Mouse (Mus musculus) left cerebral cortex, adult 18-20 months (tissue): ENCODE measurements around the gene Gcsam. TPM values are rescaled to one million over a fixed set of nuclear protein-coding genes. Genes with fewer than 3 reads are reported as not detected.

Source experiments
- DNase-seq, 2 experiments: peaks; one replicate each; pipeline ENCODE4 v3.0.0; 2021 to 2022; ENCODE audit warnings: low spot score in 2 of 2, mixed read lengths in 1 of 2
- long read RNA-seq, 2 experiments: library from polyadenylated mRNA; stranded (forward); transcript quantifications; one replicate each; pipeline ENCODE4 v2.0.0; 2021
- total RNA-seq, 2 experiments: library from RNA; stranded (reverse); gene quantifications; 2 replicates each; pipeline ENCODE4 v1.2.3; 2021

Gcsam gene
- not detected for total RNA-seq
- long read RNA-seq, experiment 1: 0 reads
- long read RNA-seq, experiment 2: 0 reads

DNA sequence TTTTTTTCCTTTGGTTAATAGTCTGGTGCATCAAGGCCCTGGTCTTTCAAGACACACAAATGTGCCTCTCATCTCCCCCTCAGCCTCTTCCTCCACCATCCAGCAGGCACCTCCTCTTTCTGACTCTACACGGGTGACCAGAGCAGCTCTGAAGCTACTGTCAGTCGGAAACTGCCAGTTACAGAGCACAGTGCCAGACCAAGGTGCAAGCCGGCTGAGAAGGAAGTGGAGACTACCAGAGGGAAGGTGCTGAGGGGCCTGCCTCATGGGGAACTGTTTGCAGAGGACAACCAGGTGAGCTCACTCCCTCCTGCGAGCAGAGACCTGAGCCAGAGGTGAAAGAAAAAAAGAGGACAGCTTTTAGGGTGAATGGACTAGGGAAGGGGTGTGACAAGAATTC is at the start of gene Gcsam:
Gene Gcsam, plus strand, starts transcription at position 114 of the 400 bp plus-strand sequence.
- DNase-seq: no peak

DNA sequence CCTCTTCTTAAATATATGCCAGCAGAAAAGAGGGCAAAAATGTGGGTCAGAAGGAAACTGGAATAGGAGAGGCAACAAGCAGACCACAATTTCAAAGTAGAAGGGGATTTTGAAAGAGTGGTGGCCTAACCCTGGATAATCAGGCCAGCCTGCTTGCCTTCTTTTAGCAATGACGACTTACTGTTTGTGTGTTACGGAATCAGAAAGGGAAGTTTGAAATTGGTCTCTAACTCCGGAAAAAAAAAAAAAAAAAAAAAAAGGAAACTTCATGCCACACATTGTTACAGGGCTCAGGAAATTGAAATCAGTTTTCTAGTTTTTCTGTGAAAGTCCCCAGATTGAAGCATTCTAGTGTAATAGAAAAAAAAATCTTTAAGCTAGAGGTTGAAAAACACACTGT is 48.4 kb upstream of the Gcsam start:
- no peak for DNase-seq

DNA sequence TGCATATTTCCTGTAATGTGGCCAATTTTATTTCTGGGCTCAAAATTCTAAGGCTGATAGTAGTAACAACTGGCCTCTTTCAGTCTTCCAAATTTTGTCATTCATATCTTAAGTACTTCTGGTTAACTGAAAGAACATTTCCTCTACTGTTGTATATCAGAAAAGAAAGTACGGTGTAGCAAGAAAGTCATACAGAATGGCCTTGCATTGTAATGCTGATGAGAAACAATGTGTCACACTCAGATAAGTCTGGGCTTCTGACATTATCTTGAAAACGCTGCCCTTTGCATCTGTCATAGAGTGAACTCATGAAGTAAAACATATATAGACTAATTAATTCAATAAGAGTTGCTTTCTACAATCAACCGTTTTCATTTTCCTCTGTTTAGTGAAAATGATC is 37.9 kb upstream of the Gcsam start:
- no peak for DNase-seq

DNA sequence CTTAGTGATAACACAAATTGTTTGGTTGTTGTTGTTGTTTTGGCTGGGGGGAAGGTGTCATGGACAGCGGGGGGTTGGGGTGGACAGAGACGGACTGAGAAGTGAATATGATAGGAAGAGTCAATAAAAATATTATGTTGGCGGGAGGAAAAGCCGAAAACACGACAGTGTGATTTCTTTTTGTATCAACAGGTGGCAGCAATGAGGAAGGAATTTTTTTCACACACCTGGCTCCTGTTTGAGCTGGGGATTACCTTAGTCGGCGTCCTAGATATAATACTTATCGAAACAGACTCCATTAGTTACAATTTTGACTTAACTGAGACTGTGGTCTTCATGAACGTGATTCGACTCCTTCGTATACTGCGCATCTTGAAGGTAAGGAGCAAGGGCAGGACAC is 30.3 kb upstream of the Gcsam start:
- no peak for DNase-seq

DNA sequence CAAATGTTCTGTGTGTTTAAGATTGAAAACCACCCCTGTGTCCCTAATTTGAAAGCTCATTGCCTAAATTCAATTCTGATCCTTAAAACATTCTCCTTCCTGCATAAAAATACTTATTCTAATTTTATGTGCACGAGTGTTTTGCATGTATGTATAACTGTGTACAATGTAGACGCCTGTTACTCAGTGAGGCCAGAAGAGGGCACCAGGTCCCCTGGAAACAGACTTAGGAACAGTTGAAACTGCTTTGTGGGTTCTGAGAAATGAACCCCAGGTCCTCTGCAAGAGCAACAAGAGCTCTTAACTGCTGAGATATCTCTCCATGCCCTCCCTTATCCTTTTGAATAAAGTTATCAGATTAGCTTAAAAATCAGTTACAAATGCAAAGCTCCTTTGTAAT is 27.7 kb upstream of the Gcsam start:
- peak in 1 of 2 experiments; percentile 21 for DNase-seq

DNA sequence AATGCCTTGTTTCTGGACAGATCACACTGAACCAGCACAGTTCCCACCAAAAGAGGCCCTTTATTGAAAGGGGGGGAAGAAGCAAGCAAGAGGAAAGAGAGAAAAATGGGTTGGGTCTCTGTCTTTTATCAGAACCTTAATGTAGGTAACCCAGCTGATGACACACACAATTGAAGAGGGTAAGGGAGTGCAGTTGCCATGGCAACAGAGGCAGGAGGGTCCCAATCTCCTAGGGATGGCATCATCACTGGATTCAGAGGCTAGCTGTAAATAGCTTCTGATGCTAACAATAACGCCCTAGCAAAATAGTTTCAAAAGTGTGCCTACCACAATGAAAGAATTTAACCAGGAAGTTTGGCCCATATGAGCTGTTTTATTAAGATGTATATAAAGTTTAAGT is 16.5 kb upstream of the Gcsam start:
- no peak for DNase-seq

DNA sequence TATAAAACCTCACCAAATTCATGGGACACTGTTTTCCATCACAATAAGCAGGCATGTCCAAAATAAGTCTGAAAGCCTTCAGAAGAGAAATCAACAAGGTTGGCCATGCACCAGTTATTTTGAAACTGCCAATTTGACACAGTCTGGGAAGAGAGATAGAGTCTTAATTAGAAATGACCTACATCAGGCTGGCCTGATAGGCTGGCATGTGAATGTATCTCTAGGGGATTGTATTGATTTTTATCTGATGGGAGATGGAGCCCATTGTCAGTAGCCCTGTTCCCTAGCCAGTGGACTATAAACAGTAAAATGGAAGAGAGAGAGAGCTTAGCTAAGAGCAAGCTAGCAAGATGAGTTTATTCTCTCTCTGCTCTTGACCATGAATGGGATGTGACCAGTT is 14.7 kb upstream of the Gcsam start:
- no peak for DNase-seq

DNA sequence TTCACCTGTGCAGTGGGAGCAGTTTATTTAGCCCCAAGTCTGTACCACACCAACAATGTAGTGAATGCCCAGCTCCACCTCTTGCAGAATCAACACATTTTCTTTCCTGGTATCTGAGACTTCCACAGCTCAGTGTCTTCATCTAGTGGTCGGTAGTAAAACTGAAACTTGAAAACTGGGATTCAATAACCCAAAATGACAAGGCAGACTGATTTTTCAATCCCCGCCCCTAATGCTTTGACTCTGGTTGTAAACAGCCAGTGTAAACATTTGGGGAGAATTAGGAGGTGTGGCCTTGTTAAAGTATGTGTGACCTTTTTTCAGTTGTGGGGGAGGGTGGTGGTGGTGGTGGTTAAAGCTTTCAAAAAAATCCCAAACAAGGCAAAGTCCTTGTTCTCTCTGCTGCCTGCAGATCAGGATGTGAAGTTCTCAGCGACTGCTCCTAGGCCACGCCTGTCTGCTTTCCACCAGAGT is 1.7 kb upstream of the Gcsam start:
- peak in 1 of 2 experiments; percentile 12 for DNase-seq

DNA sequence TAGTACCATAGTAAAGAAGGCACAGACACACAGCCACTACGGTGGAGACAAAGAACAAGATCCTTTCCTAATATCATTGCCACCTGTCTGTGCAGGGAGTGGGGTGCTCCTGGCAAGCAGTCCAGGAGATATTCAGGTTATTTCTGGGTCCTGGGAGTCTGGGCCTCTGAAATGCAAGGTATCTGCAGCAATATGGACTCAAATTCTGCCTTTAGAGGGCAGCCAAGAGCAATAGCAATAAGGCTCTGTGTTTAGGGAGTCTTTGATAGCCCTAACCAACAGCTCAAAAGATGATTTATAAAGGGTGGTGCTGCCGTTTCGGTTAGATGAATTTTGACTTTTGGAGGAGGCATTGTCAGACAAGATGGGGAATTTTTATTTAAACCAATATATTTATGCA is 880 bp upstream of the Gcsam start:
- peak; percentile 16 to 33 for DNase-seq

DNA sequence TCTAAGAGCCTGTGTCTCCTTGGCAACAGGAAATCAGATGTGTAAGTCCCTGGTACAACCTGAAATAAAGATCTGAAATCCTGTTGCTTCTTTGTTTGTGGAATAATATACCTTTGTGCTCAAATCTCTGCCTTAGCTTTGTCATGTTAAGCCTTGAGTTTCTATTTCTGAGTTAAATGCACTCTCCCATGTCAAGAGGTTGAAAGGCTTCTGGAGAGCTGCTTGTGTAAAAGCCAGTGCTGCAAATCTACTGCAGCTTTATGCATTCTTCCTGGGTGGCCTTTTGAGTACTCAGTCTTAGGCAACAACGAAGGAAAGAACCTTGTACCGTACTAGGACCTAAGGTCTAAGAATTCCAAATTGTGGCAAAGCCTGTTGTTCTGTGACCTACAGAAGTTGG is 3.1 kb downstream of the Gcsam start:
- DNase-seq: no peak

DNA sequence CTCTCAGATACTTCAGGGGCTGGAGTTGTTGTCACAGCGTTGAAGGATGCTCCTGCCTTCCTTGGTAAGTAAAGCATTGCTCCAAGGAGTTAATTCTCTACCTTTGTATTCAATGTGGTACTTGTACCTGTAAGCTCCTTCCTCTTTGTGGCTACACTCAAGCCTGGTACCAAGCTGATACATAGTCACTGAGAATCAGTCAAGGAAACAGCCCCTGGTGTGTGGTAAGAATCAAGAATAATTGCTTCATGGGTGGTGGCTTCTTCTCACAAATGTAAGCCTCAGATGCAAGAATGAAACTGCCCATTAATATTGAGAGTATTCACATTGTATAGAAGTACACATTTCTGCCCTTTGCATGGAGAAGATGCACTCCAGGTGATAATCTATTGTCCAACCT is 5.8 kb downstream of the Gcsam start:
- DNase-seq: no peak

DNA sequence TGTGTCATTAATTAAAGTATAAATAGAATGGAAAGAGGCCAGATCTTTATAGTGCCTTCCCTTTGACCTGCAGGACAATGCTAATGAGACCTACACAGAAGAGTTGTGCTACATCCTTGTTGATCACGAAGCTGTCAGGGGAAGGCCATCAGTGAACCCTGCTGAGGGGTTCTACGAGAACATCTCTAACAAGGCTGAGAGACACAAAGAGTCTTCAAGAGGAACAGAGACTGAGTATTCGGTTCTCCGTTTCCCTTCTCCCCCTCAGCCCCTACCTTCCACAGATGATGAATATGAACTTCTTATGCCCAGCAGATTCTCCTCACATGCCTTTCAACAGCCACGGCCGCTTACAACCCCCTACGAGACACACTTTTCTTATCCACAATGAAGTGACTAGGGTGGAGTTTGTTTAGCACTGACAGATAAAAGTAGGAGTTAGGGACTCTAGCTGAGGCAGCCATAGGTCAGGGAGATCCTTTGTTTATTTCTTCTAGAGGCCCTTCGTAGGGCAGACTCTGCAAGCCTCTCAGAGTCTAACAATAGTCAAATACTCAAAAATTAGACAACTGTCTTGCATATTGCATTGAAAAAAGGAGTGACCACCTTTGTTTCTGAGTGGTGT is 9.7 kb downstream of the Gcsam start:
- no peak for DNase-seq

DNA sequence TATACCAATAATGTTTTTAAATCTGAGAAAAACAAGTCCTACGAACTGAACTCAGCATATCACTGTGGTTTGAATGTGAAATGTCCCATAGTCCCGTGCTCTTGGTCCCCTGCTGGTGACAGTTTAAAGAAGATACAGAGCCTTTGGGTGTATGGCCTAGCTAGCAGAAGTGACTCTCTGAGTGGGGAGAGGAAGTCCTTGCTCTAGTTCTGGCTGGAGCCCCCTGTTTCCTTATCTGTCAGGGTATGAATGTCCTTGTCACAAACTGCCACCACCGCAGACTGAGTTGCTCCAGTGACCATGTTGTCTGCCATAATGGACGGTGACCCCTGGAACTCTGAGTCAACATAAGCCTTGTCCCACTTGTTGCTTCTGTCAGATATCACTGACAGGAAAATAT is 13.1 kb downstream of the Gcsam start:
- no peak for DNase-seq

DNA sequence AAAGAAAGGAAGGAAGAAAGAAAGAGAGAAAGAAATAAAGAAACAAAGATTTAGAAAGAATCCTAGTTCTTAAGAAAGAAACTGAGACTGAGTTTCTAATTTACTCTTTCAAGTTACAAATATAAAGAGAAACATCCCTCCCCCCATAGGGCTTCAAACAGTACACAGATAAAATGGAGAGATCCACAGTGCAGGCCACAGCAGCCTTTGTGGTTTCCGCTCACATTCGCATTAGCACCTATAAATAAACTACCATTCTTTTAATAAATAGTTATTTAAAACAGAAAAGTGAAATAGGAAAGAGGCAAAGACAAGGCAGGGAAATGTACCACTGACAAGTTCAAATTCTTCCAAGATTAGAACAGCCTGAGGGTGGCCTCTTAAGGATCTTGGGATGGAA is 14.6 kb downstream of the Gcsam start:
- no peak for DNase-seq

DNA sequence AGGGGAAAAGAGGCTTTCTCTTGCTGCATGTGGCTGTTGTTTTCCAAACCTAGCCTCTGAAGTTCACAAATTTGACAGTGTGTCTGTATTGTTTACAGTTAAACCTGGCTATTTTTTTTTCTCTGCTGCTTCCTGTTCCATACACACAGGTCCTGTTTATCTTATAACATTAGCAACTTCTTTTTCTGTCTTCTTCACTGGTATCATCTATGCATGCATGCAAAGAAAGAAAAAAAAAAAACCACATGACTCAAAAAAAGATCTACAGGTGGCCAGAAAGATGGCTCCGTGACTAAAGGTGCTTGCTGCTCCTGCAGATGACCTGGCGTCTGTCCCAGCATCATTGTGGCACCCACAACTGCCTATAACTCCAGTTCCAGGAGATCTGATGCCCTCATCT is 15.2 kb downstream of the Gcsam start:
- no peak for DNase-seq

DNA sequence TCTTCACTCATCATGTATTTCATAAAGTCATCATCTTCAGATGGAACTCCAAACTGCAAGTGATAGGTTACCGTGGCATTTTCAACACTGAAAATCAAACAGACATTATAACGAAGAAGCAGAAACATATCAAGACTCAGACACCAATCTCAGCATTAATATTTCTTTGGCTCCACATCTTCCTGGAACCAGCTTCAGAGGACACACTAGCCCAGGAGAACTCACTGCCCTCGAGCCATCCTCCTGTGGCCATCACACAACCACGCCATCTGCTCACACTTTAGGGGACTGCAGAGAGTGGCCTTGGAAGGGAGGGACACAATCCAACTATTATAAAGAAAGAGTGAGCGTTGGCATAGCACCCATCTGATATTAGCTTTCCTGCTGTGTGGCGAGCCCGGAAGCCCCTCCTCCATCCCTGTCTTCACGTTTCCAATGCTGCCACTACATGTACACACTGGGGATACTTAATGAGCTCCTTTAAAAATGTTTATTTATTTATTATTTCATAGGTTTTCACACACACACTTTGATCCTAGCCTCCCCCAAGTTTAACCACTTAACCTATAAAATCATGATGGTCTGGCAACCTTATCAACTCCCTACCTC is 19.4 kb downstream of the Gcsam start:
- DNase-seq: no peak

DNA sequence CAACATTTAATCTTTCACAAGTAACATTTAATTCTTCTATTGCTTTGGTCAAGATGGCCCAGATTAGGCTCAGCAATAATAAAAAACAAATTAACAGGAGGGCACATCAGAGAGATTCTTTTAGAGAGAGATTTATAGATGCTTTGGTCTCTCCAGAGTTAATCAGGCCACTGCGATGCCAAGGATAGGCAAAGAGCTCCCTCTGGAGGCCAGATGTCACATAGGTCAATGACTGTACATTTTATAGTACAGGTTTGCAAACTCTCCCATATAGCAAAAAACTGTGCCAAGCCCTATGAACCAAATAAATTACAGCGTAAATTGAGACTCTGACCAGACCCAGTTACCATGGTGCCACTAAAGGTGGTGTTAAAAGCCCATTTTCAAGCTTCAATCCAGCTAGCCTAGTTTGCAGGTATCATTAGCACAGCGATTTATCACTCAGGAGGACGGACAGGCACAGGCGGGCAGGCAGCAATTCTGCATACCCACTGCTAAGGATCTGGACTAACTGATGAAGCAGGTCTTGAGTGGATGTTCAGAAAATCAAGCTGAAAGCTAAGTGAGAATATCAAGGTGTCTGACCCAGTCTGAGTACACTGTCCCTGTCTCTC is 20.3 kb downstream of the Gcsam start:
- DNase-seq: peak; percentile 62 to 73

DNA sequence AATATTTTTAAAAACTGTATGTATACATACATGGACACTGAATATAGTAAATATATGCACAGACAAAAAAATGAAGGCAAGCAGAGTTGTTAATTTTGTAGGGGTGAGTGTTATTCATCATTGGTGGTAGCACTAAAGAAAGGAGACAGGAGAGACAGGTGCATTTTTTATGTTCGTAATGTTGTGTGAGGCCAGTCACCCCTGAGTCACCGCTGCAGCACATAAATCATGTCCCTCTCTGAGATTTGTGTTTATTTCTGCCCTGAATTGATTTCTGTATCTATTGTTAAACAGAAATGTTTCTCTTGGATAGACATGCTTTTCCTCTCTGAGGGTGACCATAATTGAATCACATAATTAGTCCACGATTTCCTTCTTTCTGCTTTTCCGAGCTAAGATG is 22.2 kb downstream of the Gcsam start:
- no peak for DNase-seq

DNA sequence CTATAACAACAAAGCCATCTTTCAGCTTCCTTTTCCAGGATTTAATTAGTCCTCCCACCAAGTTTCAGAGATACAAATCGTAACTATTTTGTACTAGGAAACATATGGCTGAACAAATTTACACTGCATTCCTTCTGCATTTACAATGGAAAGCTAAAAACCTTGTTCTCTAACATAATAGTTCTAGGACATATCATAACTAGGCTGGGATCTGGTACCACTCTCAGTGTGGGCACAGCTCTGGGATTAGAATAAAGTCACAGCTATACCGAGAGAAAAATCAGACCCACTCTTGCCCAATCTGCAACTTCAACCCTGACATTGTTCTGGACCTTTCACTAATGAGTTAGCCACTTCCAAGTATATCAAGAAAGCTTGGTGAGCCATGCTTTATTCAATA is 25.6 kb downstream of the Gcsam start:
- no peak for DNase-seq

DNA sequence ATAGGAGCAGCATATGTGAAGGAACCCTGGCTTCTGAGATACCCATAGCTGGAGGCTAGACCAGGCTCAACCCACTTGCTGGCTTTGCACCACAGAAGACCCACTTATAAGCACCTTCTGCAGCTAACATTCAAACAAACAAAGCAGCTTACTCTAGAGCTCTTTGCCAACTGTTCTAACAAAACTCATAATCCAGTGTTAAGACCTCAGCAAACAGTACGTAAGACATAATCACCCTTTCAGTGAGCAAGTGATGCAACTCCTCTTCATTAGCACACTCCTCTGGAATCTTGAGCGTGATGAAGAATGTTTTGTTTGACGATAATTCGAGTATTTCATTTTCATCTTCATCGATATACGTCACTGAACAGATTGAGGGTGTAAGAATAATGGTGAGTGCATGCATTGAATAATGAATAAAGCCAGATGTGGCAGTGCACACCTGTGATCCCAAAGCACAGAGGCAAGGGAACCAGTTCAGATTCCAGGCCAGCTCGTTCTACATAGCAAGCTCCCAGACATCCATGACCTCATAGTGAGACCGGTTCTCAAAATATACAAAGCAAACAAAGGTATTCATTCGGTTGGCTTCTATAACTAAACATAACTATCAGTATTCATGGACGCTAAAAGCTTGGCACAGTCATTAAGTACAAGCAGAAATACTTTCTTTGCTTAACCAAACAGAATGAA is 30.0 kb downstream of the Gcsam start:
- no peak for DNase-seq

DNA sequence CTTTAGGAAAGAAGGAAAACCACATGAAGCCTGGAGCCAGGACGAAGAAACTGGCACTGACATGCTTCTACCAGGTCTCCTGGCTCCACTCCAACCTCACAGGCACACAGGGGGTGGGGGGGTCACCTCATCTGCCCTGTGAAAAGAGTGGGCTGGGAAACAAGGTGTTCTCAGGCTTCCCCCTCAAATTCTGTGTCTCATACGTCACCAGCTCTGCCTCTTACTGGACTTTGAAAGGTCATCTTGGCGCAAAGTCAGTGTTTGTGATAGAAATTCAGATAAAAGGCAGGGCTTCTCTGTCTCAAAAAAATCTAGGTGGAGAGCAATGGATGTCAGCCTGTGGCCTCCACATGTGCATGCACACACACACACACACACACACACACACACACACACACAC is 31.1 kb downstream of the Gcsam start:
- DNase-seq: no peak

DNA sequence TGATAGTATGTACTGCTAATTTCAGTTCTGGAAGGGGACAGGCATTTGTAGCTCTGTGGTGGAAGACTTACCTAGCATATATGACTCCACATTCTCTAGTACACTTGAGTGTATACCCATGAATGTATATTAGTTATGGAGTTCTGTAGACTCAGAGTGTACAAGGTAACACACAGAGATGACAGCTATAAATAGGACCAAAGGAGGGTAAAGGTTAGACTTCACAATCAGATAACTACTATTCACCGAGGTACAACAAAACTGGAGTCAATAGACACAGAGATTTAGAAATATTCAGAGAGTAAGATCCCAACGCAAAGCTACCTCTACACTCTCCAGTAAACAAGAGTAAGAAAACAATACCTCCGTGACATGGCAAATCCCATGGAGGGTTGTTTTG is 33.8 kb downstream of the Gcsam start:
- no peak for DNase-seq
